Mouse (Mus musculus) liver, postnatal 0 days (tissue): Measurements from ENCODE around the gene Atp2a2. TPM values are rescaled to one million over a fixed set of nuclear protein-coding genes. Genes with fewer than 3 reads are reported as not detected.
A peak's percentile ranks its signal among the peaks of the same experiment; 100 is the strongest.

Source experiments
- ATAC-seq: fragments of 200-750 bp; cut with Nextera tagmentation; 2 replicates; pipeline ENCODE4 v1.8.0; 2017; ENCODE audit warnings: mild to moderate bottlenecking, moderate library complexity
- DNase-seq: peaks from one replicate; pipeline ENCODE4 v3.0.0-alpha.2; 2016
- H3K27ac ChIP-seq: fragments of 300-500 bp; sonication (generic); 2 replicates; pipeline ENCODE4 v1.5.1; 2014; ENCODE audit warnings: antibody characterized with exemption, moderate library complexity, mild to moderate bottlenecking, low read depth
- H3K27me3 ChIP-seq: fragments of 300-500 bp; sonication (generic); 2 replicates; pipeline ENCODE4 v1.6.1; 2014; ENCODE audit warnings: low read length, control low read depth, mixed read lengths; ENCODE audit not compliant: insufficient read depth
- H3K36me3 ChIP-seq: fragments of 300-500 bp; sonication (generic); replicated peaks from 2 replicates; pipeline ENCODE4 v1.6.1; 2014; ENCODE audit warnings: mild to moderate bottlenecking, control low read depth, low read length, moderate library complexity, mixed read lengths; ENCODE audit not compliant: insufficient read depth
- H3K4me1 ChIP-seq: fragments of 300-500 bp; sonication (generic); 2 replicates; pipeline ENCODE4 v1.6.1; 2014; ENCODE audit warnings: antibody characterized with exemption, mild to moderate bottlenecking, control low read depth; ENCODE audit not compliant: insufficient read depth
- H3K4me2 ChIP-seq: fragments of 300-500 bp; sonication (generic); 2 replicates; pipeline ENCODE4 v1.6.1; 2014; ENCODE audit warnings: low read depth, mild to moderate bottlenecking, low read length, moderate library complexity, mixed read lengths
- H3K4me3 ChIP-seq: fragments of 300-500 bp; sonication (generic); 2 replicates; pipeline ENCODE4 v1.5.1; 2014; ENCODE audit warnings: low read depth, low read length
- H3K9ac ChIP-seq: fragments of 300-500 bp; sonication (generic); replicated peaks from 2 replicates; pipeline ENCODE4 v1.6.1; 2014; ENCODE audit warnings: mild to moderate bottlenecking, moderate library complexity
- H3K9me3 ChIP-seq: fragments of 300-500 bp; sonication (generic); 2 replicates; pipeline ENCODE4 v1.6.1; 2016; ENCODE audit warnings: mild to moderate bottlenecking, control low read depth, low read length, mixed read lengths
- CTCF ChIP-seq: sonication (generic); IDR thresholded peaks from 2 replicates; pipeline ENCODE4 v1.5.1; 2016; ENCODE audit warnings: antibody characterized with exemption, low read depth
- EP300 ChIP-seq: IDR thresholded peaks from 2 replicates; pipeline ENCODE4 v1.6.1; 2016; ENCODE audit warnings: antibody characterized with exemption, low read depth, mild to moderate bottlenecking
- WGBS: fragments of 180-500 bp; shearing (Covaris S2); extraction: QIAGEN DNeasy Blood & Tissue Kit; methylation state at CpG from one replicate; pipeline ENCODE4 v1.1.7; 2014; ENCODE audit not compliant: insufficient replicate concordance; 5-methylcytosine and 5-hydroxymethylcytosine counted together
- polyA plus RNA-seq: library from polyadenylated mRNA; unstranded; fragments of >200 nt; fragmentation: Nextera tagmentation; extraction: Ambion mirVana; gene quantifications from 2 replicates; pipeline ENCODE4 v1.2.1, GENCODE M21; 2015

The Atp2a2 gene
- polyA plus RNA-seq, 1 experiment from 2014 or later, result 13.5 TPM

DNA sequence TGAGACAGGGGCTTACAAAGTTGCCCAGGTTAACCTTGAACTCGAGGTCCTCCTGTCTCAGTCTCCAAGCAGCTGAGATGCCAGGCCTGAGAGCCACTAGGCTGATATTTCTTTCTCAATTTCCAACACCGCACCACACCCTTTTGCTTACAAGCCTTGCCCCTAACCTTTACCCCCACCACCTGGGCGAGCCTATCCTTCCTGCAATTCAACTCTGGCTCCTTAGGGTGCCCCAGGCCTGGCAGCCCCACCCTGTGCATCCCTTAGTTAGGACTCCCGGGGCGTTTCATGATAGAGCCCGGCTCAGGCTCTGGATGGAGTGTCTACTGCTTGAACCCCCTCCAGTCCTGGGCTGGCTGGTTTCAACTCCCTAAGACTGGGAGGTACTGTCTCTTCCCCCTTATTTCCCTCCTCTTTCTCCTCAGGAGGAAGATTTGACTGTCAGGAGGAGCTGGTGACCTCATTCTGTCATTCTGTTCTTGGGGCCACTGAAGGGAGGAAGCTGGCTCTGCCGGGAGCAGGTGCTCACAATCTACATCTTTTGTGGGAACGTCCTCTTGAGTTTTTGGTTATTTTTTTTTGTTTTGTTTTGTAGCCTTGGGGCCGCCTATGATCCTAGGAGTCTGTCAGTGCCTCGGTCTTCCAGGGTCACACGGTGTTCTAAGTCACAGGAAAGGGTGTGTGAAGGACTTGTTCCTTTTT is 14.2 kb upstream of the Atp2a2 start:
- Histone ChIP-seq H3K9ac (no peak overlapping the region), H3K4me3 (no peak overlapping the region)
- no peak for ATAC-seq

DNA sequence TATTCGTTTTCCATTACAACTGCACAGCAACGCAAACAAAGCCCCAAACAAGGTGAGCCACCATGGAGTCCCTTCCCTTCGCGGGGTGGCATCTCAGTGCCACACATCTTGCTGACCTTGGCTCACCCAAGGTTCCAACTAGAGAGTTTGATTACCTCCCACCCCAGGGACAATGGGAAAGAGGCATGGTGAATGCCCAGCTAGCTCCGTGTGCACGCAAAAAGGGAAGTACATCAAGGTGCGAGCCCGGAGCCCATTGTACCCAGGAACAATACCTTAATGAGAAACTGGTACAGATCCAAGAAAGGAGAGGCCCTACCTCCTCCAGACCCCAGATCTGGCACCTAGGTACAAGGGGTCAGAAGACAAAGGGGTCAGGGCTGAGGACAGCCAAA is 12.1 kb upstream of the Atp2a2 start:
- H3K9ac ChIP-seq, result peak overlapping the region; percentile 11; the same call in 1 of the 2 replicates
- H3K27me3 ChIP-seq, result no peaks in the 10 kb centered on the region
- no peak overlapping the region; the same call in 1 of the 2 replicates for H3K4me3 ChIP-seq
- no peak for TF ChIP-seq EP300
- TF ChIP-seq CTCF, result no peak
- DNase-seq, result no peak
- WGBS, result 31% methylated on average over 8 of the region's 8 CpGs
- no peak for ATAC-seq
- no peaks in the 10 kb centered on the region for H3K9me3 ChIP-seq
- peak overlapping the region; percentile 38; the same call in 1 of the 2 replicates for H3K4me2 ChIP-seq
- H3K36me3 ChIP-seq, result no peaks in the 10 kb centered on the region
- H3K27ac ChIP-seq, result no peak overlapping the region
- peaks cover 15% of the 10 kb centered on the region for H3K4me1 ChIP-seq

More for the DNA sequence above, 14.2 kb upstream of the Atp2a2 start:
- 68% methylated on average over 11 of the region's 11 CpGs for WGBS
- Histone ChIP-seq H3K4me1 (peaks cover 18% of the 10 kb centered on the region), H3K9me3 (no peaks in the 10 kb centered on the region), H3K36me3 (no peaks in the 10 kb centered on the region), H3K27ac (no peak overlapping the region), H3K4me2 (no peak overlapping the region), H3K27me3 (no peaks in the 10 kb centered on the region)
- TF ChIP-seq CTCF (no peak), EP300 (no peak)
- DNase-seq, result no peak

DNA sequence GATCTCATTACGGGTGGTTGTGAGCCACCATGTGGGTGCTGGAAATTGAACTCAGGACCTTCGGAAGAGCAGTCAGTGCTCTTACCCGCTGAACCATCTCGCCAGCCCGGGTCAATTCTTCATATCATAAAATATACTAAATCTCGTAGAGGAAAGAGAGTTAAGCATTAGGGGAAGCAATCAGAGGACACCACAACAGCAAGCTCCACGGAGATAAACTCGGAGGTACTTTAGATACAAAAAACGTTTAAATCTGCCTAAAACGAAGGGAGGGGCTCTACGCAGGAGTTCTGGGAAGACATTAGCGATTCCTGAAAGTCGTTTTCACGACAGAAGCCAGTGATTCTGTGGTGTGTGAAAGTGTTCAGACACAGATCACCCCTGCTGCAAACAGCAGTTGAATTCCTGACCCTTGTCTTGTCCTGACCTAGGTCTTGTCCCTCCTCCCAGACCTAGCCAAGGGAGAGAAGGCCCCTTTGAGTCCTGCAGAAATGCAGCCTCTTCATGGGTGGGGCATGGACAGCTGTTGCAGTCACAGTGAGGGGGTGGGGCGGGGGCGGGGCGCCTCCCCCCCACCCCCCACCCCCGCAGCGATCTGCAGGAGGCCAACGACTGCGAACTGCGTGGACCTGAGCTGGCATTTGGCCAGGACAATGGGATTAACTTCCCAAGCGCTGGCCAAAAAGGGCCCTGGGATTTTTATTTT is 11.5 kb upstream of the Atp2a2 start:
- Histone ChIP-seq H3K9me3 (no peaks in the 10 kb centered on the region), H3K27me3 (no peaks in the 10 kb centered on the region), H3K4me3 (no peak overlapping the region; the same call in 1 of the 2 replicates), H3K9ac (no peak overlapping the region), H3K36me3 (no peaks in the 10 kb centered on the region), H3K4me2 (peak overlapping the region; percentile 38; the same call in 1 of the 2 replicates), H3K4me1 (peaks cover 15% of the 10 kb centered on the region), H3K27ac (no peak overlapping the region)
- no peak for TF ChIP-seq EP300
- ATAC-seq (no peak), DNase-seq (no peak)
- WGBS, result 39% methylated on average over 22 of the region's 23 CpGs

DNA sequence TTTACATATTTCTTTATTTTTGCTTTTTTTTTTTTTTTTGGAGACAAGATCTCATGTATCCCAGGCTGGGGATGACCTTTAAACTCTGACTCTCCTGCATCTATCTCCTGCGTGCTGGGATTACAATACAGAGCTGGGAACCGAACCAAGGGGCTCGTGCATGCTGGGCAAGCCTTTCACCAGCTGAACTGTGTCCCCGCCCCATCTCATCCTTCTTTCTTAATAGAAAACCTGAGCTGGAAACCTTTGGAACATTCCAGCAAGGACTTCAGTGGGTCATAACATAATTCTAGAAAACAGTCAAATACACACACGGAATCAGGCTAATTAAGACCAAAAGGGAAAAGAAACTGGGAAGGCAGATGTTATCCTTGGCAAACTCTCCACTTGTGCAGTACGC is 10.0 kb upstream of the Atp2a2 start:
- no peak for DNase-seq
- Histone ChIP-seq H3K27me3 (no peaks in the 10 kb centered on the region), H3K27ac (no peak overlapping the region), H3K4me1 (peaks cover 15% of the 10 kb centered on the region), H3K4me2 (no peak overlapping the region), H3K9ac (no peak overlapping the region), H3K36me3 (no peaks in the 10 kb centered on the region), H3K9me3 (no peaks in the 10 kb centered on the region), H3K4me3 (no peak overlapping the region)
- 68% methylated on average over 6 of the region's 6 CpGs for WGBS
- TF ChIP-seq CTCF, result no peak
- no peak for TF ChIP-seq EP300
- ATAC-seq, result no peak

DNA sequence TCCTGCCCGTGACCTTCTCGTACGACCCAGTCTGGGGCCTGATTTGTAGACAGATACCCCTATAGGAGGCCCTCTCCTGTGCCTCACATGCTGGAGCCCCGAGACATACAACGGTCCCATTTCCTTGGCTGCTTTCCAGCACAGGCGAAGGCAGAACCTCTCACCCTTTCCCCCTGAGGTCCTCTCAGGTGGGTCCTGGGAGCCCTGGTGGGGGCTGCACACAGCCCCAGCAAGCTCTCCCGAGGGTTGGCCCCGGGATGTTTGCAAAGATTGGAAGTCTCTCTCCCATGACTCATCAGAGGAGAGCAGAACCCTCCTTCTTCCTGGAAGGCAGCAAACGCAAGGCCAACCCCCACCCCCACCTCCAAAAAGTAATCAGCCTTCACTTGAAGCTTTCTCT is 9.4 kb upstream of the Atp2a2 start:
- H3K9ac ChIP-seq, result no peak overlapping the region
- no peak overlapping the region for H3K27ac ChIP-seq
- H3K9me3 ChIP-seq, result peaks cover 1% of the 10 kb centered on the region; the same call in 1 of the 2 replicates
- H3K4me1 ChIP-seq, result peaks cover 15% of the 10 kb centered on the region
- TF ChIP-seq CTCF, result no peak
- no peak for TF ChIP-seq EP300
- 37% methylated on average over 9 of the region's 9 CpGs for WGBS
- DNase-seq (no peak), ATAC-seq (no peak)
- H3K4me3 ChIP-seq, result no peak overlapping the region
- no peaks in the 10 kb centered on the region for H3K27me3 ChIP-seq
- no peak overlapping the region for H3K4me2 ChIP-seq
- no peaks in the 10 kb centered on the region for H3K36me3 ChIP-seq

DNA sequence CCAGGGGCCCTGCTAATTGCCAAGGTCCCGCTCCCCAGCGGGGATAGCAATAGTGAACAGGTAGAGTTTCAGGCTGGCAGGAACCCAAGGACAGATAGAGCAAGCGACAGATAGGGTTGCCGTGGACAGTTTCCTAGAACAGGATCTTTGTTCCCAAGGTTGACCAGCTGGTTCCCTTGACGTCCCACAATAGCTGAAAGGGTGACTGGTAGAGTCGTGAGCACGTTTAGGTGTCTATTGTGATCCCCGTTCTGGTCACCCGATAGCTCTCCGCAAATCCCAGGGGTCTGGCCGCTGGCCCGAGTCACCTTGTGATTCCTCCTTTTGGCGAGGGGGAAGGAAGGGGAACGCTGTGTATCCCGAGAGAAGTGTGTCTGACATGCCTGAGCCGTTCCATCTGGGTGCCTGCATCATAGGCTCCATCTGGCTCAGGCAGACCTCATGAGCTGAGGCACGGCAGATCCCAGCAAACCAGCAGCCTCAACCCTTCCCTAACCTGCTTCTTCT is 8.7 kb upstream of the Atp2a2 start:
- TF ChIP-seq CTCF, result no peak
- TF ChIP-seq EP300, result no peak
- DNase-seq (no peak), ATAC-seq (no peak)
- Histone ChIP-seq H3K9ac (no peak overlapping the region), H3K4me2 (no peak overlapping the region), H3K27ac (no peak overlapping the region), H3K36me3 (no peaks in the 10 kb centered on the region), H3K9me3 (peaks cover 4% of the 10 kb centered on the region; the same call in 1 of the 2 replicates), H3K4me3 (no peak overlapping the region), H3K27me3 (no peaks in the 10 kb centered on the region), H3K4me1 (peaks cover 15% of the 10 kb centered on the region)
- 76% methylated on average over 17 of the region's 17 CpGs for WGBS
